8 mouse cellular contexts compared by ENCODE assay signal in the genomic region with DNA sequence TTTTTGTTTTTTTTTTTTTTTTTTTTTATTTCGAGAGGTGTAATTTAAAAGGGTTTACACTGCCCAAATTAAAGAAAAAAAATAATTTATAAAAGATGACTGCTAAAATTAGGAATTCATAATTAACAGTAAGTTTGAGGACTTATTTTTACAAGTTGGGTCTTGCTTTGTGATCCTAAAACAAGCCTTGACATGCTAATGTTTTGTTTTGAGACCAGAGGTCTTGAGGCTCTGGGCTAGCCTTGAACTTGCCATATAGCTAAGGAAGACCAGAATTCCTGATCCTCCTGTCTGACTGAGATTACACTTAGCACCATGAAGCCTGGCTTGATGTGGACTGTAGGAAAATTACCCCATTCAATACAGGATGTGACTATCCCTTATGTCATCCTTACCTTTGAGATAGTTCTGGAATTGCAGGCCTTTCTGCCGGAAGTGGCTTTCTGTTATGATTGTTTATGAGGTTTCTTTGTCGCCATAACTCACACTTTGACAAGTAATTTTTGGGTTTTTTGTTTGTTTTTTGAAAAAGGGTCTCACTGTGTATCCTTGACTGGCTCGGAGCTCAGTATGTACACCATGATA. TPM values are rescaled to one million over a fixed set of nuclear protein-coding genes. Genes with fewer than 3 reads are reported as not detected.
A peak's percentile ranks its signal among the peaks of the same experiment; 100 is the strongest.
DNase-seq lines count a peak whose midpoint lies in the region; ATAC-seq and TF ChIP-seq lines count a peak whose summit lies in the region.

No protein-coding gene starts in this region.

- H3K27me3 ChIP-seq in heart, embryonic 13.5 days (replicated peaks) = no peaks in the 10 kb centered on the region
- no peaks in the 10 kb centered on the region for H3K27me3 ChIP-seq in forebrain, embryonic 11.5 days (ENCODE audit: control insufficient read depth, insufficient read depth, low read length)
- no peaks in the 10 kb centered on the region for H3K27me3 ChIP-seq in liver, postnatal 0 days (ENCODE audit: insufficient read depth, low read length)

- WGBS in heart, embryonic 13.5 days = 66% methylated on average over 4 of the region's 4 CpGs
- WGBS in forebrain, embryonic 11.5 days = 87% methylated on average over 4 of the region's 4 CpGs
- WGBS in liver, postnatal 0 days (ENCODE audit: insufficient replicate concordance) = 78% methylated on average over 4 of the region's 4 CpGs

- ATAC-seq in heart, embryonic 13.5 days (ENCODE audit: extremely low read depth, insufficient number of reproducible peaks, low FRiP score, low TSS enrichment) = no peak
- no peak for ATAC-seq in forebrain, embryonic 11.5 days (replicated peaks; ENCODE audit: low FRiP score)
- ATAC-seq in liver, postnatal 0 days = no peak

- no peak for DNase-seq in heart, postnatal 14 days
- peak; percentile 72 for DNase-seq in CD4-positive, CD25-positive, alpha-beta regulatory T cell, adult 2 months (ENCODE audit: low read depth, low spot score)
- DNase-seq in forebrain, embryonic 11.5 days (ENCODE audit: low spot score) = no peak
- DNase-seq in liver, postnatal 0 days = no peak
- no peak for DNase-seq in left cerebral cortex, adult 9 months (ENCODE audit: low spot score in 2 of 2)
- no peak for DNase-seq in right cerebral cortex, adult 2 months (ENCODE audit: low spot score in 2 of 2)
- no peak for DNase-seq in urinary bladder, postnatal 4 days (ENCODE audit: low spot score in 2 of 2)

- peak overlapping the region; percentile 74 for H3K4me2 ChIP-seq in heart, embryonic 13.5 days
- peak overlapping the region; percentile 53 for H3K4me2 ChIP-seq in forebrain, embryonic 11.5 days (ENCODE audit: low read depth, low read length, severe bottlenecking)
- peak overlapping the region; percentile 70 for H3K4me2 ChIP-seq in liver, postnatal 0 days (ENCODE audit: low read depth, low read length)

- peaks cover 64% of the 10 kb centered on the region for H3K4me1 ChIP-seq in heart, embryonic 13.5 days
- no peaks in the 10 kb centered on the region; the same call in 1 of the 2 replicates for H3K4me1 ChIP-seq in forebrain, embryonic 11.5 days (replicated peaks; ENCODE audit: control insufficient read depth, insufficient read depth, low read length)
- H3K4me1 ChIP-seq in liver, postnatal 0 days (ENCODE audit: insufficient read depth) = peaks cover 18% of the 10 kb centered on the region

- H3K9ac ChIP-seq in heart, embryonic 13.5 days = peak overlapping the region; percentile 73
- no peak overlapping the region for H3K9ac ChIP-seq in forebrain, embryonic 11.5 days (ENCODE audit: low read length)
- no peak overlapping the region; the same call in 1 of the 2 replicates for H3K9ac ChIP-seq in liver, postnatal 0 days (replicated peaks)

- TF ChIP-seq CTCF in liver, postnatal 0 days (IDR thresholded peaks at IDR 0.05; ENCODE audit: low read depth) = no peak

- intact Hi-C loops in heart, postnatal 14 days (cut with DNase I) = loop anchor here (5.0 kb wide), 1 partner anchor 86 kb away; no protein-coding TSS in a partner anchor

- H3K4me3 ChIP-seq in heart, embryonic 13.5 days = peak overlapping the region; percentile 100
- peak overlapping the region; percentile 8 for H3K4me3 ChIP-seq in forebrain, embryonic 11.5 days (ENCODE audit: low read depth, low read length)
- H3K4me3 ChIP-seq in liver, postnatal 0 days (ENCODE audit: low read depth, low read length) = peak overlapping the region; percentile 52

- TF ChIP-seq EP300 in liver, postnatal 0 days (IDR thresholded peaks at IDR 0.05; ENCODE audit: low read depth) = no peak

- H3K36me3 ChIP-seq in heart, embryonic 13.5 days = peaks cover 51% of the 10 kb centered on the region
- no peaks in the 10 kb centered on the region; the same call in 1 of the 2 replicates for H3K36me3 ChIP-seq in forebrain, embryonic 11.5 days (ENCODE audit: control insufficient read depth, insufficient read depth, low read length)
- H3K36me3 ChIP-seq in liver, postnatal 0 days (replicated peaks; ENCODE audit: insufficient read depth, low read length) = peaks cover 38% of the 10 kb centered on the region

- no peaks in the 10 kb centered on the region for H3K9me3 ChIP-seq in heart, embryonic 13.5 days
- no peaks in the 10 kb centered on the region for H3K9me3 ChIP-seq in forebrain, embryonic 11.5 days (ENCODE audit: control insufficient read depth, low read length)
- H3K9me3 ChIP-seq in liver, postnatal 0 days (ENCODE audit: low read length) = no peaks in the 10 kb centered on the region

- 0 out of 2 replicates have a peak overlapping the region, but pooled peaks have one; percentile 32 for H3K27ac ChIP-seq in heart, embryonic 13.5 days (replicated peaks)
- no peak overlapping the region for H3K27ac ChIP-seq in forebrain, embryonic 11.5 days (ENCODE audit: low read depth, low read length)
- 0 out of 2 replicates have a peak overlapping the region, but pooled peaks have one; percentile 13 for H3K27ac ChIP-seq in liver, postnatal 0 days (ENCODE audit: low read depth)

RNA-seq across cellular contexts. Expression of a gene that starts 4.6 kb away (rescaled TPM):
- polyA plus RNA-seq in heart, embryonic 13.5 days (2015; fragmentation: Nextera tagmentation; extraction: Ambion mirVana) = 46.0 and 50.7 TPM in 2 replicates
- 10 to 100 TPM; 48.0 to 53.4 TPM for total RNA-seq in heart, postnatal 14 days (2021)
- polyA plus RNA-seq in forebrain, embryonic 11.5 days (2014; fragmentation: Nextera tagmentation; extraction: Ambion mirVana) = 35.9 and 40.2 TPM in 2 replicates
- polyA plus RNA-seq in liver, postnatal 0 days (2015; fragmentation: Nextera tagmentation; extraction: Ambion mirVana) = 30.4 and 37.3 TPM in 2 replicates

Comparison
In these comparisons a context has a peak if more than half of its experiments do, and no peak if none do; other contexts are left out.
1. H3K4me3 ChIP-seq: peak in every context shown above with its lines; median percentile 100 in heart, embryonic 13.5 days; 52 in liver, postnatal 0 days; 8 in forebrain, embryonic 11.5 days.